ENCODE assay signal across 16 mouse cellular contexts in genomic region chr6:18822812-18823211, GRCm38 (mm10). TPM values are rescaled to one million over a fixed set of nuclear protein-coding genes. Genes with fewer than 3 reads are reported as not detected.
DNase-seq lines count a peak whose midpoint lies in the region; ATAC-seq and TF ChIP-seq lines count a peak whose summit lies in the region.
"Had no signal": no experiment of that assay in that cellular context is flagged by ENCODE, and none has a peak within 500 bp of the region (broad histone marks: within the 10 kb centered on the region; RNA-seq: fewer than 3 reads in every experiment).

No protein-coding gene starts in this region.

- H3K36me3 ChIP-seq in embryonic facial prominence, embryonic 14.5 days (ENCODE audit: control insufficient read depth, insufficient read depth, low read length) = no peaks in the 10 kb centered on the region
- no peaks in the 10 kb centered on the region for H3K36me3 ChIP-seq in kidney, embryonic 15.5 days
- no peaks in the 10 kb centered on the region for H3K36me3 ChIP-seq in stomach, postnatal 0 days (ENCODE audit: control insufficient read depth, insufficient read depth, low read length)
- no peaks in the 10 kb centered on the region for H3K36me3 ChIP-seq in hindbrain, embryonic 16.5 days (ENCODE audit: control insufficient read depth, insufficient read depth, low read length)
- H3K36me3 ChIP-seq: forebrain, embryonic 10.5 days; liver, embryonic 12.5 days; neural tube, embryonic 15.5 days had no signal

- no peaks in the 10 kb centered on the region for H3K4me1 ChIP-seq in embryonic facial prominence, embryonic 14.5 days (ENCODE audit: control insufficient read depth, insufficient read depth, low read length)
- peaks cover 3% of the 10 kb centered on the region; the same call in 1 of the 2 replicates for H3K4me1 ChIP-seq in kidney, embryonic 15.5 days
- no peaks in the 10 kb centered on the region for H3K4me1 ChIP-seq in stomach, postnatal 0 days (replicated peaks; ENCODE audit: control insufficient read depth, insufficient read depth)
- H3K4me1 ChIP-seq in hindbrain, embryonic 16.5 days (ENCODE audit: control insufficient read depth, insufficient read depth, low read depth, low read length) = no peaks in the 10 kb centered on the region
- H3K4me1 ChIP-seq: liver, embryonic 12.5 days; neural tube, embryonic 15.5 days had no signal

- no peak for TF ChIP-seq CTCF in stomach, postnatal 0 days (IDR thresholded peaks at IDR 0.05; ENCODE audit: low read depth)

- no peak overlapping the region for H3K9ac ChIP-seq in embryonic facial prominence, embryonic 14.5 days (ENCODE audit: low read depth, low read length)
- H3K9ac ChIP-seq in kidney, embryonic 15.5 days = no peak overlapping the region
- H3K9ac ChIP-seq in stomach, postnatal 0 days (ENCODE audit: low read length) = no peak overlapping the region
- H3K9ac ChIP-seq in hindbrain, embryonic 16.5 days (ENCODE audit: low read depth, low read length) = no peak overlapping the region
- H3K9ac ChIP-seq: liver, embryonic 12.5 days; neural tube, embryonic 15.5 days had no signal

- H3K27ac ChIP-seq in embryonic facial prominence, embryonic 14.5 days (replicated peaks; ENCODE audit: low read depth, low read length) = no peak overlapping the region
- 0 out of 2 replicates have a peak overlapping the region, but pooled peaks have one; percentile 18 for H3K27ac ChIP-seq in kidney, embryonic 15.5 days
- H3K27ac ChIP-seq in stomach, postnatal 0 days (replicated peaks) = peak overlapping the region; percentile 49
- H3K27ac ChIP-seq in hindbrain, embryonic 16.5 days (ENCODE audit: low read depth, low read length) = no peak overlapping the region
- H3K27ac ChIP-seq: forebrain, embryonic 10.5 days; liver, embryonic 12.5 days; neural tube, embryonic 15.5 days had no signal

- no peak for ATAC-seq in embryonic facial prominence, embryonic 14.5 days (ENCODE audit: low read depth)
- no peak; the same call in 1 of the 2 replicates for ATAC-seq in kidney, embryonic 15.5 days (replicated peaks; ENCODE audit: low FRiP score)
- peak; percentile 72 for ATAC-seq in stomach, postnatal 0 days (ENCODE audit: low FRiP score, low TSS enrichment)
- ATAC-seq in hindbrain, embryonic 16.5 days = no peak
- ATAC-seq: inflammation-experienced regulatory T-cells, adult 6 months; liver, embryonic 12.5 days had no signal

- no peaks in the 10 kb centered on the region for H3K9me3 ChIP-seq in embryonic facial prominence, embryonic 14.5 days (ENCODE audit: control insufficient read depth, low read length)
- 0 out of 2 replicates have a peak, but pooled peaks cover 3% of the 10 kb centered on the region for H3K9me3 ChIP-seq in kidney, embryonic 15.5 days (replicated peaks)
- no peaks in the 10 kb centered on the region for H3K9me3 ChIP-seq in stomach, postnatal 0 days (ENCODE audit: control insufficient read depth, low read length)
- H3K9me3 ChIP-seq in hindbrain, embryonic 16.5 days (ENCODE audit: control insufficient read depth, low read length) = no peaks in the 10 kb centered on the region
- H3K9me3 ChIP-seq: forebrain, embryonic 10.5 days; liver, embryonic 12.5 days; neural tube, embryonic 15.5 days had no signal

- WGBS in embryonic facial prominence, embryonic 14.5 days = 54% methylated on average over 1 of the region's 1 CpGs
- 39% methylated on average over 1 of the region's 1 CpGs for WGBS in kidney, embryonic 15.5 days
- WGBS in stomach, postnatal 0 days = 39% methylated on average over 1 of the region's 1 CpGs
- 79% methylated on average over 1 of the region's 1 CpGs for WGBS in hindbrain, embryonic 16.5 days

- peak; percentile 1 for DNase-seq in embryo, embryonic 11 days
- no peak for DNase-seq in embryo, embryonic 9.5 days (ENCODE audit: extremely low spot score)
- peak; percentile 9 for DNase-seq in embryonic facial prominence, embryonic 14.5 days (ENCODE audit: low spot score)
- DNase-seq in stomach, postnatal 0 days (ENCODE audit: low spot score) = peak; percentile 23
- DNase-seq in retina, postnatal 1 day = no peak
- DNase-seq in thymus, postnatal 36 days = no peak
- DNase-seq: cerebellum, adult 11 months; heart, adult 18-20 months; heart, postnatal 14 days; thymus, postnatal 25 days had no signal

- no peak overlapping the region for H3K4me3 ChIP-seq in embryonic facial prominence, embryonic 14.5 days (ENCODE audit: low read depth, low read length)
- H3K4me3 ChIP-seq in kidney, embryonic 15.5 days (replicated peaks) = no peak overlapping the region
- no peak overlapping the region for H3K4me3 ChIP-seq in stomach, postnatal 0 days (ENCODE audit: low read depth, low read length)
- no peak overlapping the region for H3K4me3 ChIP-seq in hindbrain, embryonic 16.5 days (ENCODE audit: low read length)
- H3K4me3 ChIP-seq: forebrain, embryonic 10.5 days; liver, embryonic 12.5 days; neural tube, embryonic 15.5 days had no signal

- no peaks in the 10 kb centered on the region for H3K27me3 ChIP-seq in embryonic facial prominence, embryonic 14.5 days (replicated peaks; ENCODE audit: control insufficient read depth, insufficient read depth, low read length)
- H3K27me3 ChIP-seq in kidney, embryonic 15.5 days = no peaks in the 10 kb centered on the region
- no peaks in the 10 kb centered on the region for H3K27me3 ChIP-seq in stomach, postnatal 0 days (ENCODE audit: control insufficient read depth, insufficient read depth, low read length)
- H3K27me3 ChIP-seq in hindbrain, embryonic 16.5 days (replicated peaks; ENCODE audit: control insufficient read depth, insufficient read depth, low read length) = no peaks in the 10 kb centered on the region
- H3K27me3 ChIP-seq: liver, embryonic 12.5 days; neural tube, embryonic 15.5 days had no signal

- no peak for TF ChIP-seq EP300 in stomach, postnatal 0 days (optimal IDR thresholded peaks at IDR 0.05)

- H3K4me2 ChIP-seq in embryonic facial prominence, embryonic 14.5 days (ENCODE audit: low read depth, low read length) = no peak overlapping the region
- H3K4me2 ChIP-seq in kidney, embryonic 15.5 days = no peak overlapping the region
- H3K4me2 ChIP-seq in stomach, postnatal 0 days (replicated peaks; ENCODE audit: low read depth) = no peak overlapping the region
- H3K4me2 ChIP-seq in hindbrain, embryonic 16.5 days (ENCODE audit: low read length) = no peak overlapping the region
- H3K4me2 ChIP-seq: liver, embryonic 12.5 days; neural tube, embryonic 15.5 days had no signal

RNA-seq across cellular contexts. Expression of gene Lsm8, which starts 25.6 kb away (rescaled TPM):
- 129 and 138 TPM in 2 replicates for polyA plus RNA-seq in embryonic facial prominence, embryonic 14.5 days (2014; fragmentation: Nextera tagmentation; extraction: Ambion mirVana)
- polyA plus RNA-seq in kidney, embryonic 15.5 days (2015; fragmentation: Nextera tagmentation; extraction: Ambion mirVana) = 228 and 259 TPM in 2 replicates
- 103 and 115 TPM in 2 replicates for polyA plus RNA-seq in stomach, postnatal 0 days (2015; fragmentation: Nextera tagmentation; extraction: Ambion mirVana)
- polyA plus RNA-seq in hindbrain, embryonic 16.5 days (2015; fragmentation: Nextera tagmentation; extraction: Ambion mirVana) = 89.0 and 89.1 TPM in 2 replicates

RNA-seq across cellular contexts. Expression of gene Ankrd7, which starts 43.3 kb away (rescaled TPM):
- not detected in 2 replicates for polyA plus RNA-seq in embryonic facial prominence, embryonic 14.5 days (2014; fragmentation: Nextera tagmentation; extraction: Ambion mirVana)
- 0.22 and 0.37 TPM in 2 replicates for polyA plus RNA-seq in kidney, embryonic 15.5 days (2015; fragmentation: Nextera tagmentation; extraction: Ambion mirVana)
- polyA plus RNA-seq in stomach, postnatal 0 days (2015; fragmentation: Nextera tagmentation; extraction: Ambion mirVana) = not detected in 2 replicates
- not detected in 2 replicates for polyA plus RNA-seq in hindbrain, embryonic 16.5 days (2015; fragmentation: Nextera tagmentation; extraction: Ambion mirVana)
- polyA plus RNA-seq: neural tube, embryonic 15.5 days had no signal

Comparison
In these comparisons a context has a peak if more than half of its experiments do, and no peak if none do; other contexts are left out.
1. DNase-seq: peak in embryo, embryonic 11 days (single experiment), embryonic facial prominence, embryonic 14.5 days (single experiment) and stomach, postnatal 0 days (single experiment); none in embryo, embryonic 9.5 days (single experiment), retina, postnatal 1 day (single experiment) and thymus, postnatal 36 days (0 of 2).
2. H3K27ac ChIP-seq: peak in kidney, embryonic 15.5 days (single experiment) and stomach, postnatal 0 days (single experiment); none in embryonic facial prominence, embryonic 14.5 days (single experiment) and hindbrain, embryonic 16.5 days (single experiment).